Mouse (Mus musculus): ENCODE data around the gene Hoxb8.

The Hoxb8 gene

DNA sequence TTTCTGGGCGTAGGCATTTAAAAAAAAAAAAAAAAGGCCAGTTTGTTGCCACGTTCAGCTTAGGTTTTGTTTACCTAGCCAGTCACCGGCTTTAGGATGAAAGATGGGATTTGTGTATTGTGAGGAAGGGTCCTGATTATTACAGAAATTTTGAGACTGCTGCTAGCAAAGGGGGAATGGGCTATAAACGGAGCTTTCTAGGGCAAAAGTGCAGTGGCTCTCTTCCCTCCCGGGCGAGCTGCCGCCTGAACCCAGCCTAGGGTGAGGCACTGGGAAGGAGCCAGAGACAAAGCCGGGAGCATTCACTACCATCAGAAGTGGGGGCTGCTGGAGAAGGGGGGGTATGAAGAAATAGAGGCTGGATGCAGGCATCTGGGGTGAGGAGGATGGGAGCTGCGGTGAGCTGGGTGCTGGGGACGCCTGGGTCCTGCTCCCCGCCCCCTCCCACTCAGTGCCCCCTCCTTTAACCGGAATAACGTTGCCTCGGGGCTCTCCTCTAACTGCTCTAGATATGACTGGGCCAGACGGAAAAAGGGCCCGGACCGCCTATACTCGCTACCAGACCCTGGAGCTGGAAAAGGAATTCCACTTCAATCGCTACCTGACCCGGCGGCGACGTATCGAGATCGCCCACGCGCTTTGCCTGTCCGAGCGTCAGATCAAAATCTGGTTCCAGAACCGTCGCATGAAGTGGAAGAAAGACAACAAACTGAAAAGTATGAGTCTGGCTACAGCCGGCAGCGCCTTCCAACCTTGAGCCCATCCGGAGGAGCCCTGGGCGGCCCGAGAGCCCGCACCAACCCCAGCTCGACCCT, 22.9 kb downstream of the Hoxb8 start:
- no peaks in the 10 kb centered on the region for H3K9me3 ChIP-seq (ENCODE audit: low read length)
- peaks cover 54% of the 10 kb centered on the region for H3K4me1 ChIP-seq (replicated peaks; ENCODE audit: low read depth, low read length)
- no peaks in the 10 kb centered on the region for H3K36me3 ChIP-seq (ENCODE audit: insufficient read depth, low read length)
- no peak overlapping the region for H3K4me3 ChIP-seq (replicated peaks; ENCODE audit: low read length)
- TF ChIP-seq POU5F1 (IDR thresholded peaks at IDR 0.05; ENCODE audit: borderline replicate concordance, low read length) (no peak), CTCF (conservative IDR thresholded peaks at IDR 0.05; ENCODE audit: low read length) (no peak), NANOG (IDR thresholded peaks at IDR 0.05; ENCODE audit: borderline replicate concordance, low read length) (no peak)
- peaks cover 100% of the 10 kb centered on the region for H3K27me3 ChIP-seq (ENCODE audit: insufficient read depth, low read length)

DNA sequence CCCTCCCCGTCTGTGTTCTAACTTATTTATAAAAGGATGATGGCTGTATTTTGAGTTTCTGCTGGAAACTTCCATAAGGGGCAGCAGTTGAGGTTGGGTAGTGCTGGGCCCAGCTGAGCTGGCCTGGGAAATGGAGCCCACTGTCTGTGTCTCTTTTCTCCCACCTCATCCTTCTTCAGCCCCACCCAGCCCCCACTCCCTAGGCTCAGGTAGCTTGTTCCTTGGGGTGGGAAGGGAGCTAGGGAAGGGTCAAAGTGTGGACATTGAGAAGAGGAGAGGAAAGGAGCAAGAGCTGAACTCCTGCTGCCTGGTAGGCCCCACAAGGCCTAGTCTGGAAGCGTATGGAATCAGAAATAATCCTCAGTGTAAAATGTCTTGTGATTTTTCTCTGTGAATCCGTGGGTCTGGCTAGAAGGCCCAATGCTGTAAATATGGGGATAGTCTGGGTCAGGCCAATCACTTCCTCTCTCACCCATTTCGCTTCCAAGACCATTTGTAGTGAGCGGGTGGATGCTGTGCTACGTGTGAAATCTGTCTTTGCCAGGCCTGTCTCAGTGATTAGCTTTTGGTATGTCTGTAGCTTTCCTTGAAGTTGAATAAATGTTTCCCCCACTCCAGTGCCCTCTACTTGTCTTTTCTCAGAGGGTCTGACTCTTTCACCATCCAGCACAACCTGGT, 23.9 kb downstream of the Hoxb8 start:
- no peaks in the 10 kb centered on the region for H3K36me3 ChIP-seq (ENCODE audit: insufficient read depth, low read length)
- H3K4me3 ChIP-seq (replicated peaks; ENCODE audit: low read length), result no peak overlapping the region
- H3K27me3 ChIP-seq (ENCODE audit: insufficient read depth, low read length), result peaks cover 100% of the 10 kb centered on the region
- TF ChIP-seq NANOG (IDR thresholded peaks at IDR 0.05; ENCODE audit: borderline replicate concordance, low read length) (no peak), POU5F1 (IDR thresholded peaks at IDR 0.05; ENCODE audit: borderline replicate concordance, low read length) (no peak), CTCF (conservative IDR thresholded peaks at IDR 0.05; ENCODE audit: low read length) (no peak)
- H3K9me3 ChIP-seq (ENCODE audit: low read length), result no peaks in the 10 kb centered on the region
- peaks cover 47% of the 10 kb centered on the region for H3K4me1 ChIP-seq (replicated peaks; ENCODE audit: low read depth, low read length)

DNA sequence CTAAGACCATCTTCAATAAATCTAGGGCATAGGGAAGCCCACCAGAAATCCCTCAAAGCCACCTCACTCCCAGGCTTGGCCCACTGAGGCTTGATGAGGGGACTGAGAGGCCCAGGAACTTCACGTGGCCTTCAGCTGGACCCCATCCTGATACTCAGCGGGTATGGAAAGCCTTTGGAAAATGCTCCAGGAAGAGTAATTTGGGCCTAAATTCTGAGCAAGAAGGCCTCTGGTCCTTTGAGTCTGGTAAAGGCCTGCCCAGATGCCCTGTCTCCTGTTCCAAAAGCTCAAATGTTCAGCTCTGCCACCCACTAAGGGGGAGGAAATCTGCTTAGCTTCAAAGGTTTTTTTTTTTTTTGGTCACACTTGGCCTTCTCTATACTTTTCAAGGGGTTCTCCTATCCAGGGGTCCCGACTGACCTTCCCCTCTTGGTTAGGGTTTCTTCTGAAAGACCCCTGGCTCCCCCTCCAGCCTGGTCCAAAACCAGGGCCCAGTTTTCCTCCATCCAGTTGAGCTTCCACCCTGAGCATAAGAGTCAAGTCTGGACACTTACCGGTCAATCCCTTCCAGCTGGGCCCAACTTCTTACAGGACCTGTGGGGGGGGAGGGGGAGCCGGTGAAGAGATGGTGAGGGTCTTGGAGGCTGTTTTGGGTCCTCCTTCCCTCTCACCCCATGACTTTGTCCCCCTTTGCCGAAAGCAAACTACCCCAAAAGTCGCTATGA, 24.6 kb downstream of the Hoxb8 start:
- H3K36me3 ChIP-seq (ENCODE audit: insufficient read depth, low read length), result no peaks in the 10 kb centered on the region
- H3K4me1 ChIP-seq (replicated peaks; ENCODE audit: low read depth, low read length), result peaks cover 49% of the 10 kb centered on the region
- H3K27me3 ChIP-seq (ENCODE audit: insufficient read depth, low read length), result peaks cover 100% of the 10 kb centered on the region
- no peaks in the 10 kb centered on the region for H3K9me3 ChIP-seq (ENCODE audit: low read length)
- TF ChIP-seq POU5F1 (IDR thresholded peaks at IDR 0.05; ENCODE audit: borderline replicate concordance, low read length) (no peak), NANOG (IDR thresholded peaks at IDR 0.05; ENCODE audit: borderline replicate concordance, low read length) (no peak), CTCF (conservative IDR thresholded peaks at IDR 0.05; ENCODE audit: low read length) (no peak)
- H3K4me3 ChIP-seq (replicated peaks; ENCODE audit: low read length), result no peak overlapping the region

DNA sequence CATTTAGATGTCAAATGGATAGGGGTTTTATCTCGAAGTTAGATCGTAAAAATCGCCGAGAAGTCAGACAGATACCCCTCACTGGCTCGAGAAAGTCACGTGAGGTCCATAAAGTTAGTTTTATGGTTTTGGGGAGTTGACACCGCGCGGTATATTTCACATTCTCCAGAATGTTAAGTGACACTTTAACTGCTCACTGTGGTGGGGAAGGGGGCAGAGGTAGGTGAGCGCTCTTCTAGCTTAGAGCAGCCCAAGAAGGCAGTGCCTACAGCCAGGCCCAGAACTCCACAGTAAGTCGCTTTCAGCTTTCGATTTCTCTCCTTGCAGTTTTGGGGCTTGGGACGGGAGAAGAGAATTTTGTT, 25.2 kb downstream of the Hoxb8 start:
- Histone ChIP-seq H3K4me3 (replicated peaks; ENCODE audit: low read length) (no peak overlapping the region), H3K27me3 (ENCODE audit: insufficient read depth, low read length) (peaks cover 100% of the 10 kb centered on the region), H3K9me3 (ENCODE audit: low read length) (no peaks in the 10 kb centered on the region), H3K4me1 (replicated peaks; ENCODE audit: low read depth, low read length) (peaks cover 49% of the 10 kb centered on the region), H3K36me3 (ENCODE audit: insufficient read depth, low read length) (no peaks in the 10 kb centered on the region)
- TF ChIP-seq NANOG (IDR thresholded peaks at IDR 0.05; ENCODE audit: borderline replicate concordance, low read length) (no peak), POU5F1 (IDR thresholded peaks at IDR 0.05; ENCODE audit: borderline replicate concordance, low read length) (no peak), CTCF (conservative IDR thresholded peaks at IDR 0.05; ENCODE audit: low read length) (no peak)

DNA sequence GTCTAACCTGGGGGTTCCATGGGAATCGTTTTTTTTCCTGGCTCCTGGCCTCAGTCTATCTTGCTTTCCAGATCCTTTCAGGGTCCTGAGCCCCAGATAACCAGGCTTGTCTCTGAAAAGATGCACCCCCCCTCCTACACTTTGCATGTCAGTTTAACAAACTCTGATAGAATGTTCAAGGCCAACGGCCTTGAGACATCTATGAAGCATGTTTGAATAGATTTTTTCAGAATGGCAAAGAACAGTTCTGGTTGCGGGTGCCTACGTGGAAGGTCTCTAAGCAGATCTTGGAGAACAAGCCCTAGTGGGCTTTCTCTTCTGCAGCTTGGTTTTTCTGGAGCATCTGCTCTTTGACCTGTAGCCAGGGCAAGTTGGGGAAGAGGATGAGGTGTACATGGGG, 27.1 kb downstream of the Hoxb8 start:
- peaks cover 42% of the 10 kb centered on the region for H3K4me1 ChIP-seq (replicated peaks; ENCODE audit: low read depth, low read length)
- H3K9me3 ChIP-seq (ENCODE audit: low read length), result no peaks in the 10 kb centered on the region
- TF ChIP-seq NANOG (IDR thresholded peaks at IDR 0.05; ENCODE audit: borderline replicate concordance, low read length) (no peak), POU5F1 (IDR thresholded peaks at IDR 0.05; ENCODE audit: borderline replicate concordance, low read length) (no peak), CTCF (conservative IDR thresholded peaks at IDR 0.05; ENCODE audit: low read length) (no peak)
- peaks cover 100% of the 10 kb centered on the region for H3K27me3 ChIP-seq (ENCODE audit: insufficient read depth, low read length)
- no peaks in the 10 kb centered on the region for H3K36me3 ChIP-seq (ENCODE audit: insufficient read depth, low read length)
- no peak overlapping the region for H3K4me3 ChIP-seq (replicated peaks; ENCODE audit: low read length)

DNA sequence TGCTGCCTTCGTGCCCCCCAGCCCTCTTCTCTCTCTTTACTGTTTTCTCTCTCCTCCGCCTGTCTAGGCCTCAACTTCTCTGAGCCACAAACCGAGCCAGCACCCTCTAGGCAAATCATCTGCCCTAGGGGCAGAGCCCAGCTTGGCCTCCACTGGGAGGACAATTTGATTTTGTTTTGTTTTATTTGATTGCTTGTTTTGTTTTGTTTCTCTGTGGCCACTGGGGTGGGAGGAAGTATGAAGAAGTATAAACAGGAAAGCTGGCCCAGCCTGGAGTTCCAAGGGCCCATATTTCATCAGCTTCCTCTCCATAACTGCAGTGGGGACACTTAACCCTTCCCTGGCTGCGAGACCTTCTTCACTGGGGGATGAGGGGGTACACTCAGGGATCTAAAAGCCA, 27.6 kb downstream of the Hoxb8 start:
- H3K9me3 ChIP-seq (ENCODE audit: low read length), result no peaks in the 10 kb centered on the region
- H3K4me3 ChIP-seq (replicated peaks; ENCODE audit: low read length), result no peak overlapping the region
- no peak for TF ChIP-seq NANOG (IDR thresholded peaks at IDR 0.05; ENCODE audit: borderline replicate concordance, low read length)
- no peak for TF ChIP-seq POU5F1 (IDR thresholded peaks at IDR 0.05; ENCODE audit: borderline replicate concordance, low read length)
- no peak for TF ChIP-seq CTCF (conservative IDR thresholded peaks at IDR 0.05; ENCODE audit: low read length)
- no peaks in the 10 kb centered on the region for H3K36me3 ChIP-seq (ENCODE audit: insufficient read depth, low read length)
- H3K4me1 ChIP-seq (replicated peaks; ENCODE audit: low read depth, low read length), result peaks cover 37% of the 10 kb centered on the region
- H3K27me3 ChIP-seq (ENCODE audit: insufficient read depth, low read length), result peaks cover 100% of the 10 kb centered on the region

DNA sequence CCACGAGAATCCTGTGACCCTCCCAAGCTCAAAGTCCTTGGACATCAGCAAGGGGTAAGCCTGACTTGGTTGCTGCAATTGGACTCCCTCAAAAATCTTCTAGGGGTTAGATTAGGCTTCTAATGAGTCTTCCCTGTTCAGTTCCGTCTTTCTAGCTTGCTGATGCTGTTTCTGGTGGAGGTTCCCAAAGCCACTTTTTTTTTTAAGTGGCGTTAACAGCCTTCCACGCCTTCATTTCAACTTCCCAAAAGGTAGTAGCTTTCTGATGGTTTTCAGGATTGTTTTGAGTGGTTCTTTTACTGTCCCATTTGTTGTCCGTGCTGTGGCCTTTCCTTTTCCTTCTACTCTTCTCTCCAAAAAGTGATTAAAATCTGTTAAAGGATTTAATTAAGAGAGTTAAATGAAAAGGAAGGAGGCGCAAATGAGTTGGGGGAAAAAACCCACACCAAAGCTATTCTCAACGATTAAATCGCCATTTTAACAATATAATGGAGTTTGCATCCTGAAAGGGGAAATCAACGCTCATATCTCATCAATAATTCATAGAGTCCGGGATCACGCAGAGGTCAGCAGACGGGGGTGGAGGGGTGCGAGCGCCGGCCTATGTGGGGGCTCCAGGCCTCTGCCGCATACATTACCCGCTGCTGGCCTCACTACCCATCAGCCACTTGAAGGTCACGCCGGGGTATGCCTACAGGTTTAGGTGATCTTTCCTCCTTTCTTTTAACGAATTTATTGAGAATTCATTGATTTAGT, 28.7 kb downstream of the Hoxb8 start:
- no peak for TF ChIP-seq CTCF (conservative IDR thresholded peaks at IDR 0.05; ENCODE audit: low read length)
- TF ChIP-seq POU5F1 (IDR thresholded peaks at IDR 0.05; ENCODE audit: borderline replicate concordance, low read length), result no peak
- no peak for TF ChIP-seq NANOG (IDR thresholded peaks at IDR 0.05; ENCODE audit: borderline replicate concordance, low read length)
- H3K9me3 ChIP-seq (ENCODE audit: low read length), result no peaks in the 10 kb centered on the region
- no peak overlapping the region for H3K4me3 ChIP-seq (replicated peaks; ENCODE audit: low read length)
- H3K4me1 ChIP-seq (replicated peaks; ENCODE audit: low read depth, low read length), result peaks cover 38% of the 10 kb centered on the region
- H3K27me3 ChIP-seq (ENCODE audit: insufficient read depth, low read length), result peaks cover 100% of the 10 kb centered on the region
- no peaks in the 10 kb centered on the region for H3K36me3 ChIP-seq (ENCODE audit: insufficient read depth, low read length)

DNA sequence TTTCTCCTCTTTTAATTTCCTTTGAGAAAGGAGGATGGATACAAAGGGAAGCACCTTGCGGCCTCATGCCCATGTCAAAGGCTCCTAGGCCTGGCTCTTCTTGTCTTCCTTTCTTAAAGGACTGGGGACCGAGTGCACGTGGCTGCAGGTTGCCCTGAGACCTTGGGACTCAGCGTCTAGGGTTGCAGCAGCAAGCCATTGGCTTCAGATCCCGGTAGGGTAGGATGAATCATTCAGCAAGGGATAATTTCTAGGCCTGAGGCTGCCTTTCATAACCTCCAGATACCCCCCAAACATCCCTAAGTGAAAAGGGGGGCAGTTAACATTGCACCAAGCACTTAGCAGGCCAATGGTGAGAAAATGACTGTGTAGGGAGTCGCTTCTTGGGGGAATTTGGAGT, 29.4 kb downstream of the Hoxb8 start:
- TF ChIP-seq POU5F1 (IDR thresholded peaks at IDR 0.05; ENCODE audit: borderline replicate concordance, low read length) (no peak), NANOG (IDR thresholded peaks at IDR 0.05; ENCODE audit: borderline replicate concordance, low read length) (no peak), CTCF (conservative IDR thresholded peaks at IDR 0.05; ENCODE audit: low read length) (no peak)
- H3K36me3 ChIP-seq (ENCODE audit: insufficient read depth, low read length), result no peaks in the 10 kb centered on the region
- H3K4me1 ChIP-seq (replicated peaks; ENCODE audit: low read depth, low read length), result peaks cover 35% of the 10 kb centered on the region
- peaks cover 100% of the 10 kb centered on the region for H3K27me3 ChIP-seq (ENCODE audit: insufficient read depth, low read length)
- H3K9me3 ChIP-seq (ENCODE audit: low read length), result no peaks in the 10 kb centered on the region
- H3K4me3 ChIP-seq (replicated peaks; ENCODE audit: low read length), result no peak overlapping the region
